15 mouse cellular contexts compared by ENCODE assay signal in genomic region chr13:64309842-64310241, GRCm38 (mm10). TPM values are rescaled to one million over a fixed set of nuclear protein-coding genes. Genes with fewer than 3 reads are reported as not detected.
DNase-seq lines count a peak whose midpoint lies in the region; ATAC-seq lines count a peak whose summit lies in the region.
"Had no signal": no experiment of that assay in that cellular context is flagged by ENCODE, and none has a peak within 500 bp of the region (broad histone marks: within the 10 kb centered on the region; RNA-seq: fewer than 3 reads in every experiment).

No protein-coding gene starts in this region.

- H3K27me3 ChIP-seq in heart, embryonic 10.5 days (ENCODE audit: insufficient read depth, poor library complexity, severe bottlenecking), result no peaks in the 10 kb centered on the region
- no peaks in the 10 kb centered on the region for H3K27me3 ChIP-seq in liver, embryonic 12.5 days (replicated peaks)

- H3K9ac ChIP-seq in liver, embryonic 12.5 days, result no peak overlapping the region

- no peak for DNase-seq in heart, embryonic 10.5 days (ENCODE audit: low spot score)
- DNase-seq in heart, adult 8-10 months (ENCODE audit: low spot score), result no peak
- peak; percentile 14 for DNase-seq in thymus, postnatal 14 days
- DNase-seq in thymus, adult 18-20 months, result no peak
- no peak for DNase-seq in right cerebral cortex, adult 18-20 months
- no peak for DNase-seq in layer of hippocampus, postnatal 25 days (ENCODE audit: extremely low spot score in 1 of 2, low spot score in 1 of 2)
- no peak for DNase-seq in left cerebral cortex, postnatal 14 days (ENCODE audit: low spot score in 2 of 2)
- DNase-seq: adrenal gland, adult 2 months; embryo, embryonic 11 days; kidney, adult 8-10 months; right cerebral cortex, postnatal 25 days had no signal

- intact Hi-C loops in left cerebral cortex, postnatal 14 days (cut with DNase I), result loop anchor here (2.0 to 5.0 kb wide), 4 partner anchors 57 to 208 kb away; no protein-coding TSS in a partner anchor

- H3K4me1 ChIP-seq in heart, embryonic 10.5 days, result peaks cover 28% of the 10 kb centered on the region; the same call in 1 of the 2 replicates
- H3K4me1 ChIP-seq in liver, embryonic 12.5 days, result peaks cover 44% of the 10 kb centered on the region

- H3K9me3 ChIP-seq in heart, embryonic 10.5 days, result no peaks in the 10 kb centered on the region
- no peaks in the 10 kb centered on the region for H3K9me3 ChIP-seq in liver, embryonic 12.5 days (replicated peaks)
- H3K9me3 ChIP-seq: limb, embryonic 10.5 days had no signal

- 0 out of 2 replicates have a peak overlapping the region, but pooled peaks have one; percentile 0 for H3K4me3 ChIP-seq in heart, embryonic 10.5 days
- no peak overlapping the region for H3K4me3 ChIP-seq in liver, embryonic 12.5 days
- H3K4me3 ChIP-seq: layer of hippocampus, adult 2 months; limb, embryonic 10.5 days had no signal

- peak overlapping the region; percentile 29; the same call in 1 of the 2 replicates for H3K27ac ChIP-seq in heart, embryonic 10.5 days
- H3K27ac ChIP-seq in liver, embryonic 12.5 days, result peak overlapping the region; percentile 10; the same call in 1 of the 2 replicates
- H3K27ac ChIP-seq: layer of hippocampus, adult 2 months; limb, embryonic 10.5 days; macrophage had no signal

- 62% methylated on average over 11 of the region's 11 CpGs for WGBS in heart, embryonic 10.5 days
- WGBS in liver, embryonic 12.5 days (ENCODE audit: insufficient replicate concordance), result 18% methylated on average over 11 of the region's 11 CpGs

- H3K4me2 ChIP-seq in liver, embryonic 12.5 days, result peak overlapping the region; percentile 73

- no peak for ATAC-seq in liver, embryonic 12.5 days

- peaks cover 19% of the 10 kb centered on the region for H3K36me3 ChIP-seq in heart, embryonic 10.5 days
- H3K36me3 ChIP-seq in liver, embryonic 12.5 days, result peaks cover 22% of the 10 kb centered on the region

RNA-seq across cellular contexts. Expression of gene Aaed1, which starts 2.7 kb away (rescaled TPM):
- polyA plus RNA-seq in heart, embryonic 10.5 days (2016; fragmentation: Nextera tagmentation; extraction: Ambion mirVana), result 58.6 and 60.3 TPM in 2 replicates
- 10 to 100 TPM; 56.9 to 69.9 (median 65.3) TPM for total RNA-seq in heart, adult 8-10 months (2022)
- 28.2 and 28.6 TPM in 2 replicates for polyA plus RNA-seq in liver, embryonic 12.5 days (2016; fragmentation: Nextera tagmentation; extraction: Ambion mirVana)
- 10 to 100 TPM; 13.1 to 14.4 TPM for total RNA-seq in layer of hippocampus, postnatal 25 days (2021)
- total RNA-seq in left cerebral cortex, postnatal 14 days (2021), result 10 to 100 TPM; 10.5 to 15.0 TPM

RNA-seq across cellular contexts. Expression of gene Cdc14b, which starts 34.8 kb away (rescaled TPM):
- polyA plus RNA-seq in heart, embryonic 10.5 days (2016; fragmentation: Nextera tagmentation; extraction: Ambion mirVana), result 23.7 and 26.8 TPM in 2 replicates
- 10 to 100 TPM in 2 of 4 experiments, 1 to 10 TPM in 2; 7.7 to 11.5 (median 9.7) TPM for total RNA-seq in heart, adult 8-10 months (2022)
- polyA plus RNA-seq in liver, embryonic 12.5 days (2016; fragmentation: Nextera tagmentation; extraction: Ambion mirVana), result 9.5 and 10.7 TPM in 2 replicates
- 1 to 10 TPM; 6.9 to 7.2 TPM for total RNA-seq in layer of hippocampus, postnatal 25 days (2021)
- 1 to 10 TPM; 4.6 to 6.0 TPM for total RNA-seq in left cerebral cortex, postnatal 14 days (2021)
